Mouse (Mus musculus) embryonic stem cell, embryonic (primary cell): ENCODE measurements around the gene Sun5.

ENCODE experiments used
- CTCF ChIA-PET, 4 experiments: fragments of 300-600 bp in 2 of 4; fragments of 350-600 bp in 2 of 4; sonication (Branson Sonifier 250); formaldehyde crosslinking; loops; one replicate each; lab custom pipeline; 2022; ENCODE audit warnings: inconsistent platforms in 2 of 4; lab: Charles Lee
- POLR2A ChIA-PET, 4 experiments: fragments of 300-600 bp in 2 of 4; fragments of 350-600 bp in 2 of 4; sonication (Branson Sonifier 250); formaldehyde crosslinking; loops; one replicate each; lab custom pipeline; 2022; ENCODE audit warnings: antibody characterized with exemption in 4 of 4, inconsistent platforms in 1 of 4; lab: Charles Lee

Sun5 gene

GRCm38 (mm10) chr2:153870984-153871383, at the start of gene Sun5:
TSS of gene Sun5 (minus strand) at chr2:153871084.
- POLR2A ChIA-PET, result interaction anchor here in 1 of 4 experiments (0.6 kb wide), 1 partner anchor 219 kb away, joined by 3 read pairs; no protein-coding TSS in a partner anchor

GRCm38 (mm10) chr2:153917930-153918329, 47.0 kb upstream of the Sun5 start, which contains the start of gene Bpifb3:
TSS of gene Bpifb3 (plus strand) at chr2:153918230.
- POLR2A ChIA-PET, result no interaction called here

More at GRCm38 (mm10) chr2:153870984-153871383, at the start of gene Sun5:
- CTCF ChIA-PET, result no interaction called here

GRCm38 (mm10) chr2:153914151-153914550, 43.3 kb upstream of the Sun5 start:
- ChIA-PET CTCF (no interaction called here), POLR2A (no interaction called here)

More at GRCm38 (mm10) chr2:153917930-153918329, 47.0 kb upstream of the Sun5 start, which contains the start of gene Bpifb3:
- CTCF ChIA-PET, result no interaction called here

GRCm38 (mm10) chr2:153906626-153907025, 35.7 kb upstream of the Sun5 start:
- ChIA-PET CTCF (no interaction called here), POLR2A (no interaction called here)

GRCm38 (mm10) chr2:153902726-153903125, 31.8 kb upstream of the Sun5 start:
- CTCF ChIA-PET, result no interaction called here
- POLR2A ChIA-PET, result interaction anchor here in 1 of 4 experiments (1.5 kb wide), 1 partner anchor 17 kb away, joined by 3 read pairs; no protein-coding TSS in a partner anchor

- ChIA-PET POLR2A (no interaction called here), CTCF (interaction anchor here in 1 of 4 experiments (2.1 kb wide), 1 partner anchor 53 kb away, joined by 5 read pairs; no protein-coding TSS in a partner anchor)
These were observed 29.2 kb upstream of the Sun5 start, which contains the start of gene Bpifb6 for GRCm38 (mm10) chr2:153900088-153900487. TSS of gene Bpifb6 (plus strand) at chr2:153900388.

- POLR2A ChIA-PET, result no interaction called here
- CTCF ChIA-PET, result interaction anchor here in 1 of 4 experiments (2.1 kb wide), 1 partner anchor 54 kb away, joined by 5 read pairs; no protein-coding TSS in a partner anchor
These were observed 28.2 kb upstream of the Sun5 start for GRCm38 (mm10) chr2:153899111-153899510.

GRCm38 (mm10) chr2:153874745-153875144, 3.9 kb upstream of the Sun5 start, which contains the start of gene Bpifb2:
TSS of gene Bpifb2 (plus strand) at chr2:153875045.
- POLR2A ChIA-PET, result no interaction called here
- CTCF ChIA-PET, result interaction anchor here in 1 of 4 experiments (0.7 kb wide), 1 partner anchor 1676 kb away, joined by 4 read pairs; no protein-coding TSS in a partner anchor

GRCm38 (mm10) chr2:153861960-153862359, 8.9 kb downstream of the Sun5 start:
- ChIA-PET POLR2A (interaction anchor here in 1 of 4 experiments (0.6 kb wide), 1 partner anchor 275 kb away, joined by 3 read pairs; no protein-coding TSS in a partner anchor), CTCF (interaction anchor here in 1 of 4 experiments (0.9 kb wide), 1 partner anchor 11 kb away, joined by 5 read pairs; no protein-coding TSS in a partner anchor)

GRCm38 (mm10) chr2:153860715-153861114, 10.2 kb downstream of the Sun5 start:
- CTCF ChIA-PET, result no interaction called here
- POLR2A ChIA-PET, result no interaction called here

- ChIA-PET CTCF (no interaction called here), POLR2A (no interaction called here)
These were observed 10.6 kb downstream of the Sun5 start for GRCm38 (mm10) chr2:153860315-153860714.

- CTCF ChIA-PET, result no interaction called here
- POLR2A ChIA-PET, result no interaction called here
These were observed 11.3 kb downstream of the Sun5 start for GRCm38 (mm10) chr2:153859581-153859980.

- POLR2A ChIA-PET, result interaction anchor here in 1 of 4 experiments (0.6 kb wide), 1 partner anchor 573 kb away, joined by 8 read pairs; no protein-coding TSS in a partner anchor
- CTCF ChIA-PET, result interaction anchor here in 3 of 4 experiments (0.6 to 0.9 kb wide), 4 partner anchors 78 to 1266 kb away, joined by 3 to 4 read pairs (median 4); no protein-coding TSS in a partner anchor
These were observed 17.3 kb downstream of the Sun5 start for GRCm38 (mm10) chr2:153853544-153853943.

GRCm38 (mm10) chr2:153851030-153851360, 19.9 kb downstream of the Sun5 start:
- POLR2A ChIA-PET, result interaction anchor here in 2 of 4 experiments (0.6 to 0.9 kb wide), 2 partner anchors 25 to 104 kb away, joined by 3 to 5 read pairs; no protein-coding TSS in a partner anchor
- CTCF ChIA-PET, result interaction anchor here (0.6 to 1.6 kb wide), 40 partner anchors 10 to 450 kb away, joined by 3 to 15 read pairs (median 4); no protein-coding TSS in a partner anchor

- ChIA-PET POLR2A (interaction anchor here in 2 of 4 experiments (0.5 to 0.6 kb wide), 2 partner anchors 92 to 104 kb away, joined by 3 read pairs; no protein-coding TSS in a partner anchor), CTCF (interaction anchor here (0.6 to 1.6 kb wide), 37 partner anchors 9 to 450 kb away, joined by 3 to 15 read pairs (median 4); no protein-coding TSS in a partner anchor)
These were observed 20.4 kb downstream of the Sun5 start for GRCm38 (mm10) chr2:153850351-153851029.

- ChIA-PET POLR2A (interaction anchor here in 2 of 4 experiments (0.7 kb wide), 3 partner anchors 44 to 338 kb away, joined by 4 to 5 read pairs (median 4); no protein-coding TSS in a partner anchor), CTCF (interaction anchor here in 2 of 4 experiments (0.5 to 1.7 kb wide), 3 partner anchors 82 to 169 kb away, joined by 3 to 6 read pairs (median 5); no protein-coding TSS in a partner anchor)
These were observed 22.5 kb downstream of the Sun5 start for GRCm38 (mm10) chr2:153848389-153848788.

GRCm38 (mm10) chr2:153842854-153843253, 28.0 kb downstream of the Sun5 start:
- ChIA-PET CTCF (no interaction called here), POLR2A (interaction anchor here in 2 of 4 experiments (0.5 to 1.6 kb wide), 5 partner anchors 13 to 101 kb away, joined by 3 to 4 read pairs (median 3); no protein-coding TSS in a partner anchor)

- ChIA-PET CTCF (no interaction called here), POLR2A (no interaction called here)
These were observed 37.6 kb downstream of the Sun5 start for GRCm38 (mm10) chr2:153833291-153833690.

GRCm38 (mm10) chr2:153828704-153829103, 42.2 kb downstream of the Sun5 start:
- POLR2A ChIA-PET, result interaction anchor here in 1 of 4 experiments (1.4 kb wide), 1 partner anchor 11 kb away, joined by 4 read pairs; no protein-coding TSS in a partner anchor
- CTCF ChIA-PET, result interaction anchor here in 1 of 4 experiments (1.0 kb wide), 1 partner anchor 21 kb away, joined by 3 read pairs; no protein-coding TSS in a partner anchor
